Mouse (Mus musculus) embryonic facial prominence, embryonic 13.5 days (tissue): ENCODE data around the gene Med29. TPM values are rescaled to one million over a fixed set of nuclear protein-coding genes. Genes with fewer than 3 reads are reported as not detected.
"Not testable (repeated sequence)": the region's sequence is repeated elsewhere in the genome, so short reads cannot be mapped to it uniquely, and the experiment has no call there.

Experiments
- ATAC-seq: fragments of 200-750 bp; cut with Nextera tagmentation; 2 replicates; pipeline ENCODE4 v1.8.0; 2017; ENCODE audit warnings: low read depth; ENCODE audit not compliant: insufficient number of reproducible peaks, insufficient read depth, low FRiP score, low TSS enrichment
- H3K27ac ChIP-seq: fragments of 300-500 bp; sonication (generic); 2 replicates; pipeline ENCODE4 v1.5.1; 2015; ENCODE audit warnings: moderate library complexity, mild to moderate bottlenecking, inconsistent platforms
- H3K27me3 ChIP-seq: fragments of 300-500 bp; sonication (generic); 2 replicates; pipeline ENCODE4 v1.6.1; 2015; ENCODE audit warnings: mild to moderate bottlenecking, inconsistent platforms
- H3K36me3 ChIP-seq: fragments of 300-500 bp; sonication (generic); 2 replicates; pipeline ENCODE4 v1.6.1; 2015; ENCODE audit warnings: mild to moderate bottlenecking, inconsistent platforms
- H3K4me1 ChIP-seq: fragments of 300-500 bp; sonication (generic); 2 replicates; pipeline ENCODE4 v1.6.1; 2015; ENCODE audit warnings: inconsistent platforms
- H3K4me2 ChIP-seq: fragments of 300-500 bp; sonication (generic); 2 replicates; pipeline ENCODE4 v1.6.1; 2015; ENCODE audit warnings: moderate library complexity, mild to moderate bottlenecking, inconsistent platforms
- H3K4me3 ChIP-seq: fragments of 300-500 bp; sonication (generic); 2 replicates; pipeline ENCODE4 v1.5.1; 2015; ENCODE audit warnings: mild to moderate bottlenecking, inconsistent platforms
- H3K9ac ChIP-seq: fragments of 300-500 bp; sonication (generic); 2 replicates; pipeline ENCODE4 v1.6.1; 2015; ENCODE audit warnings: mild to moderate bottlenecking, inconsistent platforms
- H3K9me3 ChIP-seq: fragments of 300-500 bp; sonication (generic); 2 replicates; pipeline ENCODE4 v1.6.1; 2016; ENCODE audit warnings: inconsistent platforms
- WGBS: fragments of 180-500 bp; shearing (Covaris S2); methylation state at CpG from one replicate; pipeline ENCODE4 v1.1.7; 2015; ENCODE audit warnings: mixed read lengths; 5-methylcytosine and 5-hydroxymethylcytosine counted together
- polyA plus RNA-seq: library from polyadenylated mRNA; unstranded; fragments of >200 nt; fragmentation: Nextera tagmentation; extraction: Ambion mirVana; gene quantifications from 2 replicates; pipeline ENCODE4 v1.2.1, GENCODE M21; 2015

Med29 gene
- polyA plus RNA-seq, 1 experiment from 2014 or later, result 53.5 TPM

- Histone ChIP-seq H3K4me1 (peaks cover 17% of the 10 kb centered on the region), H3K27ac (peak overlapping the region; percentile 81), H3K27me3 (no peaks in the 10 kb centered on the region), H3K4me2 (peak overlapping the region; percentile 96), H3K4me3 (peak overlapping the region; percentile 94), H3K9ac (peak overlapping the region; percentile 92), H3K36me3 (peaks cover 54% of the 10 kb centered on the region), H3K9me3 (no peaks in the 10 kb centered on the region)
- 6% methylated on average over 22 of the region's 22 CpGs for WGBS
- peak; percentile 12; the same call in 1 of the 2 replicates for ATAC-seq
Observed at GRCm38 (mm10) chr7:28393272-28393951, 904 bp upstream of the Med29 start.

GRCm38 (mm10) chr7:28390331-28390730 is 2.2 kb downstream of the Med29 start:
- H3K9ac ChIP-seq, result no peak overlapping the region
- no peaks in the 10 kb centered on the region for H3K9me3 ChIP-seq
- ATAC-seq, result no peak
- peaks cover 17% of the 10 kb centered on the region for H3K4me1 ChIP-seq
- H3K4me2 ChIP-seq, result no peak overlapping the region
- H3K27ac ChIP-seq, result no peak overlapping the region
- no peaks in the 10 kb centered on the region for H3K27me3 ChIP-seq
- H3K4me3 ChIP-seq, result no peak overlapping the region
- WGBS, result 93% methylated on average over 3 of the region's 3 CpGs
- peaks cover 47% of the 10 kb centered on the region for H3K36me3 ChIP-seq

GRCm38 (mm10) chr7:28387384-28387783 is 5.1 kb downstream of the Med29 start:
- ATAC-seq, H3K4me3 ChIP-seq, H3K27me3 ChIP-seq, H3K4me2 ChIP-seq, H3K27ac ChIP-seq, H3K9me3 ChIP-seq, H3K9ac ChIP-seq: not testable (repeated sequence)
- Histone ChIP-seq H3K36me3 (peaks cover 48% of the 10 kb centered on the region), H3K4me1 (peaks cover 20% of the 10 kb centered on the region)
- WGBS, result 89% methylated on average over 7 of the region's 7 CpGs

GRCm38 (mm10) chr7:28386877-28387276 is 5.6 kb downstream of the Med29 start:
- not testable (repeated sequence) for H3K4me2 ChIP-seq, H3K27me3 ChIP-seq, H3K4me3 ChIP-seq, H3K9me3 ChIP-seq, ATAC-seq, H3K27ac ChIP-seq, H3K9ac ChIP-seq
- WGBS, result 76% methylated on average over 6 of the region's 6 CpGs
- Histone ChIP-seq H3K36me3 (peaks cover 48% of the 10 kb centered on the region), H3K4me1 (peaks cover 22% of the 10 kb centered on the region)

GRCm38 (mm10) chr7:28386462-28386861 is 6.0 kb downstream of the Med29 start:
- H3K4me2 ChIP-seq, result no peak overlapping the region
- H3K36me3 ChIP-seq, result peaks cover 48% of the 10 kb centered on the region
- H3K27ac ChIP-seq, result no peak overlapping the region
- peaks cover 22% of the 10 kb centered on the region for H3K4me1 ChIP-seq
- WGBS, result 3% methylated on average over 4 of the region's 4 CpGs
- H3K9ac ChIP-seq, result no peak overlapping the region
- H3K9me3 ChIP-seq, result no peaks in the 10 kb centered on the region
- H3K27me3 ChIP-seq, result no peaks in the 10 kb centered on the region
- ATAC-seq, result peak; percentile 23
- H3K4me3 ChIP-seq, result no peak overlapping the region

GRCm38 (mm10) chr7:28386007-28386406 is 6.5 kb downstream of the Med29 start:
- peaks cover 48% of the 10 kb centered on the region for H3K36me3 ChIP-seq
- ATAC-seq, result no peak
- H3K27ac ChIP-seq, result 0 out of 2 replicates have a peak overlapping the region, but pooled peaks have one; percentile 23
- no peaks in the 10 kb centered on the region for H3K9me3 ChIP-seq
- H3K4me3 ChIP-seq, result no peak overlapping the region
- no peak overlapping the region for H3K4me2 ChIP-seq
- H3K27me3 ChIP-seq, result no peaks in the 10 kb centered on the region
- 83% methylated on average over 7 of the region's 7 CpGs for WGBS
- H3K9ac ChIP-seq, result no peak overlapping the region
- H3K4me1 ChIP-seq, result peaks cover 23% of the 10 kb centered on the region

- H3K4me2 ChIP-seq, result no peak overlapping the region
- no peak overlapping the region for H3K9ac ChIP-seq
- H3K4me1 ChIP-seq, result peaks cover 31% of the 10 kb centered on the region
- no peaks in the 10 kb centered on the region for H3K27me3 ChIP-seq
- no peaks in the 10 kb centered on the region for H3K9me3 ChIP-seq
- no peak overlapping the region for H3K27ac ChIP-seq
- peaks cover 40% of the 10 kb centered on the region for H3K36me3 ChIP-seq
- WGBS, result 90% methylated on average over 9 of the region's 9 CpGs
- no peak overlapping the region for H3K4me3 ChIP-seq
- no peak for ATAC-seq
Observed at GRCm38 (mm10) chr7:28385196-28385595, 7.3 kb downstream of the Med29 start.

GRCm38 (mm10) chr7:28384162-28384561 is 8.3 kb downstream of the Med29 start:
- no peaks in the 10 kb centered on the region for H3K9me3 ChIP-seq
- H3K9ac ChIP-seq, result no peak overlapping the region
- H3K4me2 ChIP-seq, result no peak overlapping the region
- peaks cover 37% of the 10 kb centered on the region for H3K4me1 ChIP-seq
- H3K27ac ChIP-seq, result no peak overlapping the region
- 80% methylated on average over 6 of the region's 6 CpGs for WGBS
- no peak for ATAC-seq
- H3K27me3 ChIP-seq, result no peaks in the 10 kb centered on the region
- H3K36me3 ChIP-seq, result peaks cover 30% of the 10 kb centered on the region
- H3K4me3 ChIP-seq, result no peak overlapping the region

- Histone ChIP-seq H3K9me3 (no peaks in the 10 kb centered on the region), H3K9ac (0 out of 2 replicates have a peak overlapping the region, but pooled peaks have one; percentile 6), H3K4me3 (no peak overlapping the region), H3K4me2 (0 out of 2 replicates have a peak overlapping the region, but pooled peaks have one; percentile 11), H3K36me3 (peaks cover 25% of the 10 kb centered on the region), H3K27me3 (no peaks in the 10 kb centered on the region), H3K27ac (0 out of 2 replicates have a peak overlapping the region, but pooled peaks have one; percentile 98), H3K4me1 (peaks cover 39% of the 10 kb centered on the region)
- ATAC-seq, result no peak
- WGBS, result 82% methylated on average over 4 of the region's 4 CpGs
Observed at GRCm38 (mm10) chr7:28383606-28384005, 8.9 kb downstream of the Med29 start.

- Histone ChIP-seq H3K4me2 (peak overlapping the region; percentile 75), H3K27me3 (no peaks in the 10 kb centered on the region), H3K4me3 (peak overlapping the region; percentile 40; the same call in 1 of the 2 replicates), H3K9ac (0 out of 2 replicates have a peak overlapping the region, but pooled peaks have one; percentile 6), H3K4me1 (peaks cover 46% of the 10 kb centered on the region), H3K27ac (peak overlapping the region; percentile 98), H3K9me3 (no peaks in the 10 kb centered on the region), H3K36me3 (peaks cover 21% of the 10 kb centered on the region)
- ATAC-seq, result no peak
- WGBS, result 58% methylated on average over 11 of the region's 11 CpGs
Observed at GRCm38 (mm10) chr7:28382981-28383396, 9.5 kb downstream of the Med29 start.

- ATAC-seq, result no peak; the same call in 1 of the 2 replicates
- peak overlapping the region; percentile 40 for H3K4me3 ChIP-seq
- H3K36me3 ChIP-seq, result peaks cover 21% of the 10 kb centered on the region
- no peaks in the 10 kb centered on the region for H3K27me3 ChIP-seq
- H3K27ac ChIP-seq, result peak overlapping the region; percentile 98
- H3K9me3 ChIP-seq, result no peaks in the 10 kb centered on the region
- peaks cover 51% of the 10 kb centered on the region for H3K4me1 ChIP-seq
- 43% methylated on average over 10 of the region's 12 CpGs for WGBS
- peak overlapping the region; percentile 73 for H3K9ac ChIP-seq
- peak overlapping the region; percentile 75 for H3K4me2 ChIP-seq
Observed at GRCm38 (mm10) chr7:28382347-28382951, 10.1 kb downstream of the Med29 start.

GRCm38 (mm10) chr7:28381938-28382337 is 10.6 kb downstream of the Med29 start:
- 0% methylated on average over 20 of the region's 20 CpGs for WGBS
- H3K4me2 ChIP-seq, result peak overlapping the region; percentile 75
- H3K4me1 ChIP-seq, result peaks cover 56% of the 10 kb centered on the region
- peak overlapping the region; percentile 98 for H3K27ac ChIP-seq
- peak; percentile 69 for ATAC-seq
- peak overlapping the region; percentile 73 for H3K9ac ChIP-seq
- H3K36me3 ChIP-seq, result peaks cover 23% of the 10 kb centered on the region
- no peaks in the 10 kb centered on the region for H3K27me3 ChIP-seq
- no peaks in the 10 kb centered on the region for H3K9me3 ChIP-seq
- peak overlapping the region; percentile 40 for H3K4me3 ChIP-seq
